Mouse (Mus musculus) embryonic stem cell, embryonic (primary cell): Measurements from ENCODE around the gene Tex44.

Experiments
- CTCF ChIA-PET, 4 experiments: fragments of 300-600 bp in 2 of 4; fragments of 350-600 bp in 2 of 4; sonication (Branson Sonifier 250); formaldehyde crosslinking; loops; one replicate each; lab custom pipeline; 2022; ENCODE audit warnings: inconsistent platforms in 2 of 4; lab: Charles Lee
- POLR2A ChIA-PET, 4 experiments: fragments of 300-600 bp in 2 of 4; fragments of 350-600 bp in 2 of 4; sonication (Branson Sonifier 250); formaldehyde crosslinking; loops; one replicate each; lab custom pipeline; 2022; ENCODE audit warnings: antibody characterized with exemption in 4 of 4, inconsistent platforms in 1 of 4; lab: Charles Lee

The Tex44 gene

GRCm38 (mm10) chr1:86426128-86426527 is at the start of gene Tex44, which contains the start of gene Nmur1:
TSS of gene Tex44 (plus strand) at chr1:86426329.
TSS of gene Nmur1 (minus strand) at chr1:86426228.
- ChIA-PET POLR2A (interaction anchor here in 3 of 4 experiments (0.8 to 22.9 kb wide), 11 partner anchors 8 to 103 kb away, joined by 3 to 638 read pairs (median 8); partner anchors contain the start of gene Ptma (in 2 of the 3)), CTCF (interaction anchor here in 1 of 4 experiments (6.2 kb wide), 1 partner anchor 9 kb away, joined by 95 read pairs; no protein-coding TSS in a partner anchor)

- POLR2A ChIA-PET, result interaction anchor here in 1 of 4 experiments (1.2 to 1.8 kb wide), 2 partner anchors 17 to 152 kb away, joined by 5 read pairs; partner anchors contain the start of gene Ncl
- CTCF ChIA-PET, result interaction anchor here in 3 of 4 experiments (0.8 to 1.3 kb wide), 3 partner anchors 11 to 40 kb away, joined by 3 read pairs; no protein-coding TSS in a partner anchor
These were observed 49.8 kb upstream of the Tex44 start for GRCm38 (mm10) chr1:86376354-86376753.

GRCm38 (mm10) chr1:86378662-86379061 is 47.5 kb upstream of the Tex44 start:
- POLR2A ChIA-PET, result interaction anchor here (0.6 to 4.3 kb wide), 6 partner anchors 19 to 31 kb away, joined by 3 to 22 read pairs (median 5); partner anchors contain the start of gene Ncl (in 2 of the 4)
- CTCF ChIA-PET, result interaction anchor here (0.5 to 2.2 kb wide), 11 partner anchors 10 to 1230 kb away, joined by 3 to 10 read pairs (median 5); no protein-coding TSS in a partner anchor

- POLR2A ChIA-PET, result interaction anchor here (0.5 to 4.3 kb wide), 8 partner anchors 19 to 154 kb away, joined by 3 to 22 read pairs (median 5); partner anchors contain the start of gene Ncl (in 2 of the 4)
These were observed 47.0 kb upstream of the Tex44 start for GRCm38 (mm10) chr1:86379161-86379569.

GRCm38 (mm10) chr1:86381027-86381426 is 45.1 kb upstream of the Tex44 start:
- ChIA-PET CTCF (interaction anchor here (0.6 to 2.6 kb wide), 10 partner anchors 8 to 100 kb away, joined by 3 to 7 read pairs (median 4); no protein-coding TSS in a partner anchor), POLR2A (interaction anchor here (0.6 to 4.3 kb wide), 22 partner anchors 10 to 837 kb away, joined by 3 to 23 read pairs (median 4); partner anchors contain the start of gene Ncl (in 2 of the 4))

More at GRCm38 (mm10) chr1:86379161-86379569, 47.0 kb upstream of the Tex44 start:
- CTCF ChIA-PET, result interaction anchor here (0.5 to 2.6 kb wide), 6 partner anchors 10 to 270 kb away, joined by 3 to 7 read pairs (median 5); no protein-coding TSS in a partner anchor

- ChIA-PET CTCF (interaction anchor here (0.5 to 2.8 kb wide), 71 partner anchors 8 to 654 kb away, joined by 3 to 19 read pairs (median 4); partner anchors contain the start of genes Armc9 (in 1 of the 4) and Ncl (in 1 of the 4)), POLR2A (interaction anchor here in 3 of 4 experiments (0.6 to 6.4 kb wide), 20 partner anchors 8 to 139 kb away, joined by 3 to 28 read pairs (median 4); partner anchors contain the start of genes Ncl (in 2 of the 3) and Ptma (in 2 of the 3))
These were observed 36.9 kb upstream of the Tex44 start for GRCm38 (mm10) chr1:86389230-86389629.

- POLR2A ChIA-PET, result interaction anchor here in 2 of 4 experiments (1.1 to 6.4 kb wide), 2 partner anchors 31 to 135 kb away, joined by 3 to 28 read pairs; partner anchors contain the start of genes Ncl (in 1 of the 2) and Ptma (in 1 of the 2)
- CTCF ChIA-PET, result interaction anchor here (0.6 to 1.2 kb wide), 5 partner anchors 10 to 30 kb away, joined by 3 to 8 read pairs (median 4); no protein-coding TSS in a partner anchor
These were observed 34.7 kb upstream of the Tex44 start for GRCm38 (mm10) chr1:86391425-86391824.

GRCm38 (mm10) chr1:86393219-86393618 is 32.9 kb upstream of the Tex44 start:
- POLR2A ChIA-PET, result interaction anchor here in 2 of 4 experiments (1.3 to 1.4 kb wide), 2 partner anchors 34 kb away, joined by 3 to 5 read pairs; partner anchors contain the start of gene Ncl (in 2 of the 2)

GRCm38 (mm10) chr1:86394246-86394645 is 31.9 kb upstream of the Tex44 start:
- POLR2A ChIA-PET, result interaction anchor here in 2 of 4 experiments (0.5 to 1.4 kb wide), 4 partner anchors 12 to 156 kb away, joined by 3 to 5 read pairs (median 3); partner anchors contain the start of gene Ncl (in 2 of the 2)
- CTCF ChIA-PET, result interaction anchor here in 2 of 4 experiments (0.7 to 1.1 kb wide), 5 partner anchors 13 to 215 kb away, joined by 3 to 9 read pairs (median 3); no protein-coding TSS in a partner anchor

More at GRCm38 (mm10) chr1:86393219-86393618, 32.9 kb upstream of the Tex44 start:
- CTCF ChIA-PET, result interaction anchor here in 2 of 4 experiments (0.7 to 1.1 kb wide), 2 partner anchors 23 to 83 kb away, joined by 5 to 11 read pairs; no protein-coding TSS in a partner anchor

GRCm38 (mm10) chr1:86395897-86396296 is 30.2 kb upstream of the Tex44 start:
- POLR2A ChIA-PET, result interaction anchor here in 2 of 4 experiments (0.6 to 2.6 kb wide), 11 partner anchors 13 to 217 kb away, joined by 3 to 8 read pairs (median 3); no protein-coding TSS in a partner anchor
- CTCF ChIA-PET, result interaction anchor here in 2 of 4 experiments (0.6 to 1.1 kb wide), 2 partner anchors 18 to 21 kb away, joined by 4 to 6 read pairs; no protein-coding TSS in a partner anchor

GRCm38 (mm10) chr1:86397621-86398020 is 28.5 kb upstream of the Tex44 start:
- ChIA-PET POLR2A (interaction anchor here (0.6 to 2.6 kb wide), 43 partner anchors 8 to 274 kb away, joined by 3 to 17 read pairs (median 4); partner anchors contain the start of genes Ncl (in 2 of the 4) and Ptma (in 2 of the 4)), CTCF (interaction anchor here in 3 of 4 experiments (0.6 to 2.9 kb wide), 11 partner anchors 8 to 198 kb away, joined by 3 to 13 read pairs (median 4); no protein-coding TSS in a partner anchor)

GRCm38 (mm10) chr1:86398222-86398621 is 27.9 kb upstream of the Tex44 start:
- ChIA-PET POLR2A (interaction anchor here in 3 of 4 experiments (0.5 to 2.6 kb wide), 31 partner anchors 9 to 904 kb away, joined by 3 to 17 read pairs (median 4); partner anchors contain the start of genes Ncl (in 2 of the 3) and Ptma (in 1 of the 3)), CTCF (interaction anchor here in 3 of 4 experiments (0.6 to 2.9 kb wide), 8 partner anchors 9 to 130 kb away, joined by 3 to 13 read pairs (median 4); no protein-coding TSS in a partner anchor)

- ChIA-PET POLR2A (interaction anchor here in 2 of 4 experiments (0.5 to 1.8 kb wide), 5 partner anchors 10 to 133 kb away, joined by 3 to 5 read pairs (median 3); partner anchors contain the start of gene Ncl (in 1 of the 2)), CTCF (interaction anchor here in 2 of 4 experiments (0.8 to 3.8 kb wide), 7 partner anchors 10 to 31 kb away, joined by 3 to 14 read pairs (median 4); no protein-coding TSS in a partner anchor)
These were observed 26.8 kb upstream of the Tex44 start for GRCm38 (mm10) chr1:86399322-86399721.

GRCm38 (mm10) chr1:86400096-86400754 is 25.9 kb upstream of the Tex44 start:
- POLR2A ChIA-PET, result interaction anchor here in 2 of 4 experiments (1.3 to 3.9 kb wide), 4 partner anchors 11 to 43 kb away, joined by 3 to 17 read pairs (median 5); partner anchors contain the start of gene Ncl (in 1 of the 2)
- CTCF ChIA-PET, result interaction anchor here (0.5 to 4.1 kb wide), 14 partner anchors 8 to 341 kb away, joined by 3 to 18 read pairs (median 4); no protein-coding TSS in a partner anchor

GRCm38 (mm10) chr1:86404834-86405233 is 21.3 kb upstream of the Tex44 start:
- POLR2A ChIA-PET, result interaction anchor here in 1 of 4 experiments (1.2 kb wide), 1 partner anchor 9 kb away, joined by 8 read pairs; no protein-coding TSS in a partner anchor
- CTCF ChIA-PET, result interaction anchor here in 2 of 4 experiments (0.6 to 4.1 kb wide), 4 partner anchors 11 to 263 kb away, joined by 3 to 18 read pairs (median 14); no protein-coding TSS in a partner anchor

GRCm38 (mm10) chr1:86406313-86406712 is 19.8 kb upstream of the Tex44 start:
- ChIA-PET POLR2A (interaction anchor here in 3 of 4 experiments (0.6 to 2.3 kb wide), 19 partner anchors 9 to 793 kb away, joined by 3 to 15 read pairs (median 3); partner anchors contain the start of genes Ncl (in 2 of the 3) and Ptma (in 2 of the 3)), CTCF (interaction anchor here (0.6 to 2.8 kb wide), 19 partner anchors 9 to 630 kb away, joined by 3 to 23 read pairs (median 4); no protein-coding TSS in a partner anchor)
